1 mouse cellular context compared by ENCODE assay signal in the genomic region with DNA sequence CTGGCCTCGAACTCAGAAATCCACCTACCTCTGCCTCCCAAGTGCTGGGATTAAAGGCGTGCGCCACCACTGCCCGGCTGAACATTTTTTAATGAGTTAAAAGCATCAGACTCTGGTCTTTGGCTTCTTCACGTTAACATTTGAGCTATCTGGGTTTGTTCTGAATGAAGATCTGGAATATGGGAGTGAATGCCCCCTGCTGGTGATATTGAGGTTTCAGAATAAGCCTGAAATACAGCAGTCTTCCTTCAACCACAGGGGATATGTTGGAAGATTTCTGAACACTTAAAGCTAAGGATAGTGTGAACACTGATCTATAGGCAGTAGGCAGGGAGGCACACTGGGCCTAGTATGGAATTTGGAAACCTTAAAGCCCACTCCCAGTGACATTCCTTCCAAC.
TF ChIP-seq lines count a peak whose summit lies in the region.

No protein-coding gene starts in this region.

TF ChIP-seq in MEL, 35 proteins besides CTCF, POLR2A, EP300 and RAD21 (continued from another document):
- TF ChIP-seq ZKSCAN1 (IDR thresholded peaks at IDR 0.05; ENCODE audit: low read depth, low read length), result no peak
- TF ChIP-seq MYB (IDR thresholded peaks at IDR 0.05; ENCODE audit: low read depth, low read length), result no peak
- TF ChIP-seq ZNF384 (IDR thresholded peaks at IDR 0.05; ENCODE audit: low read depth, low read length), result no peak
- TF ChIP-seq TCF12 (IDR thresholded peaks at IDR 0.05; ENCODE audit: low read depth, low read length), result no peak
- TF ChIP-seq NRF1 (IDR thresholded peaks at IDR 0.05; ENCODE audit: insufficient read depth, low read depth, low read length, poor library complexity, severe bottlenecking), result no peak
- no peak for TF ChIP-seq KAT2A (conservative IDR thresholded peaks at IDR 0.05; ENCODE audit: low read depth, low read length)
- TF ChIP-seq ELF1 (IDR thresholded peaks at IDR 0.05; ENCODE audit: low read depth, low read length), result no peak
- TF ChIP-seq MAFK (IDR thresholded peaks at IDR 0.05; ENCODE audit: borderline replicate concordance, low read depth, low read length), result no peak
